Mouse (Mus musculus) spleen, postnatal 4 days (tissue): Measurements from ENCODE around the gene Srbd1.
A peak's percentile ranks its signal among the peaks of the same experiment; 100 is the strongest.

Experiments
- DNase-seq, 2 experiments: peaks; one replicate each; pipeline ENCODE4 v3.0.0; 2022; ENCODE audit warnings: low spot score in 2 of 2

Srbd1 gene

DNA sequence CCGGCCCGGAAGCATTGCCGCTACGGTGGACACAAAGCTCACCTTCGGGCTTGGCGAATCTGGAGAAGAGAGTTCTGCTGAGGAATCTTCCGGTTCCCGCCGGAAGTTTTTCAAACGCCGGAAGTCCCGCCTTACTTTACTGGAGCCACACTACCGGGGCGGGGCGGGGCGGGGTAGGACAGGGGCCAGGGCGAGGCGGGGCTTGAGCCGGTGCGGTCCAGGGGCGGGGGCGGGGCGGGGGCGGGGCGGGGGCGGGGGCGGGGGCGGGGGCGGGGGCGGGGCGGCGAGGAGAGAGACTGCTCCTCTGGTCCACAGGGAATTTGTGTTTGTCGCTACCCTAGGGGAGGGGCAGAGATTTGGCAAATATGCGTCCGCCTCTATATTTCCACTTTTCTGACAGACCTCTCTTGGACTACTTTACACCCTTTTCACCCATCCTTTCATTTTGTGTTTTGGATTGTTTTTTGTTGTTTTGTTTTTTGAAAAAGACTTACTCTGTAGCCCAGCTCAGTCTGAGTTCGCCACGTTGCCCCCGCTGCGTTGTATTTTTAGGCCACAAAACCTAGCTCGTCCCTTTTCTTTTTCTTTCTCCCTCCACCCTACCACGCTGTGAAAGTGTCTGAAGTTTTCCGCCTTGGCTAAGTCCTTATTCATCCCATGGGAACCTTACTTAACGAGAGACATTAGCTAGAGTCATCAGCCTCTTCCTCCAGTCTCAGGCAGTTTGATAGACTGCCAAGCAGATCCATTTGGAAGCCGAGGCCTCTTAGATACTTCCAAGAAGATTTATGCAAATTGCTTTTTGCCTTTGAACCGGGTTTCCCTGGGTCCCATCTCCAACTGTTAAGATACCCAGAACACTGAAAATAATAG lies at the start of gene Srbd1:
TSS of gene Srbd1 (minus strand) at position 97 of the 873 bp plus-strand sequence.
- peak; percentile 89 to 94 for DNase-seq

DNA sequence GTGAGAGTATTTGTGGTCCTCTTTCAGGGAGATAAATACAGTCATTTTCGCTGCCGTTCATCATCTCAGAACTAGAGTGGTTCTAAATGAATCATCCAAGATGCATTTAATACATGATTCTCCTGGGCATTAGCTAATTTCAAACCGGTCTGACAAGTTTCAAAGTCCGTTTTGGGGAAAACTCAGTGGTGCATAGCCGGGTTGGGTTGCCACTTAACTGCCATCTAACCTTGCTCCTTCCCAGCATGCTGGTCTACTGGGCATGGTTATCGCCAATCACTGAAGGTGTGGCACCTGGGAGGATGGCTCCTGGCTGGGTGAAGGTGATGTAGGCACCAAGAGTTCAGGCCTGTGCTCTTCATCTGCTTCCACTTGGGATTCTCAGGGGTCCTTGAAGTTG lies 49.0 kb upstream of the Srbd1 start:
- DNase-seq, result no peak

- no peak for DNase-seq
Observed at GRCm38 (mm10) chr17:86187777-86188176, 42.8 kb upstream of the Srbd1 start.

- no peak for DNase-seq
Observed at GRCm38 (mm10) chr17:86185584-86185983, 40.6 kb upstream of the Srbd1 start.

DNA sequence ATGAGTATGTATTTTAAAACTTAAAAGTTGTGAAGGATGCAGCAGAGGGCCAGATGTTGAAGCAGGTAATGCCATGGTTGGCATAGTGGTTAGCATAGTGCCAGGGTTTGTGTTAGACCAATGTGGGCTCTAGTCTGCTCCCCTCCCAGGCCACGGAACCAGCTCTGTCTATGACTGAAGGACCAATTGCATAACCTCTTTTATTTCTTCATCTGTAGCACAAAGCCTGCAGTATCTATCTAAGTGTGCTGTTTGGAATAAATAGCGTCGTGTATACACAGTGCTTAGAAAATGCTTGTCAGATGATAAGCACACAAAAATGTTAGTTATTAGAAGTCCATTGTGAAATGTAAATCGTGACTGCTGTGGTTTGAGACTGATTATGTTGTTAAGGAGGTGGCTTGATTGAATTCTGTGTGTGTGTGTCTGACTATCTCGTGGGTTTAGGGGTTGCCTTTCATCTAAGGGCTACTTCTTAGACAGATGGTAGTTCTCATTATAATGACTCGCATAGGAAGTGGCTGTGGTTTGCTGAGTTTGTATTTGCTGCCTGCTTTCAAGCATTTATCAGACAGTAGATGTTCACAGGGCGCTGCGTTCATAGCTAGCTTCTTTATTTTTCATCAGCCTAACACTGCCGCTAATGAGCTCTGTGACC lies 39.7 kb upstream of the Srbd1 start:
- no peak for DNase-seq

DNA sequence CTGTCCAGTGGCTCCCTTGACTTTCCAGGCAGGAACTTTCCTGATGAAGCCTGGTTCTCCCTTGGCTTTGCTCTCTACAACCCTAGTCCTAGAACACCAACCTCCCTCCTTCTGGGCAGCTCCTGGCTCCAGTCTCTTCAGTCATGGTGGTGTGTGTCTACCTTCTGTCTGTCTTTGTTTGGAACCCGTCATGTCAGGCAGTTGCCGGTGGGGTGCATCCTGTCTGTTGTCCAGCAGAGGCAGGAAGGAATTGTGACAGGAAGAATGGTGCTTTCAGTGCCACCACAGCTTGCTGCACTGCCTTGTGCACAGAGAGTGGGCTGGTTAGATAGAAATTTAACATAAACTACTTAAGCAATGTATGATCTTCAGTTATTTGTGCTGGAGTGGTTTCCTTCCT lies 38.8 kb upstream of the Srbd1 start:
- no peak for DNase-seq

GRCm38 (mm10) chr17:86176722-86177121 lies 31.7 kb upstream of the Srbd1 start:
- no peak for DNase-seq

DNA sequence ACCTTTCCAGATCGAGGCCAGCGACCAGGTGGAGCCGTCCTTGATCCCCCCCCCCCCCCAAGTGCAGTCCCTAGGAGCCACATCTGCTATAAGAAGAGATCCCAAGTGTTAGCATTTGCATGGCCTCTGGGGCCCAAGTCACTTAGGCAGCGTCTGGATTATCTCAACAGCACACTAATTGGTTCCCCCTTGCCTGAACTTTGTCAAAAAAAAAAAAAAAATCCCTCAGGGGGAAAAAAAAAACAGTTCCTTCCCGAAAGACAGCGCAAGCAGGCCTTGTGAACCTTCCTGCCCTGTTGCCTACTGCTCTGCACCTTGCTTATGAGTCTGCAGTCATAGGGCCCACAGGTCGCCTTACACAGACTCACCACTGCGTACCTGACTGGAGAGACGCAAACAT lies 30.5 kb upstream of the Srbd1 start:
- DNase-seq, result no peak

- DNase-seq, result no peak
Observed at GRCm38 (mm10) chr17:86170164-86170958, 25.4 kb upstream of the Srbd1 start.

- no peak for DNase-seq
Observed at GRCm38 (mm10) chr17:86169092-86169491, 24.1 kb upstream of the Srbd1 start.

- peak; percentile 30 to 72 for DNase-seq
Observed at GRCm38 (mm10) chr17:86168231-86168981, 23.4 kb upstream of the Srbd1 start.

DNA sequence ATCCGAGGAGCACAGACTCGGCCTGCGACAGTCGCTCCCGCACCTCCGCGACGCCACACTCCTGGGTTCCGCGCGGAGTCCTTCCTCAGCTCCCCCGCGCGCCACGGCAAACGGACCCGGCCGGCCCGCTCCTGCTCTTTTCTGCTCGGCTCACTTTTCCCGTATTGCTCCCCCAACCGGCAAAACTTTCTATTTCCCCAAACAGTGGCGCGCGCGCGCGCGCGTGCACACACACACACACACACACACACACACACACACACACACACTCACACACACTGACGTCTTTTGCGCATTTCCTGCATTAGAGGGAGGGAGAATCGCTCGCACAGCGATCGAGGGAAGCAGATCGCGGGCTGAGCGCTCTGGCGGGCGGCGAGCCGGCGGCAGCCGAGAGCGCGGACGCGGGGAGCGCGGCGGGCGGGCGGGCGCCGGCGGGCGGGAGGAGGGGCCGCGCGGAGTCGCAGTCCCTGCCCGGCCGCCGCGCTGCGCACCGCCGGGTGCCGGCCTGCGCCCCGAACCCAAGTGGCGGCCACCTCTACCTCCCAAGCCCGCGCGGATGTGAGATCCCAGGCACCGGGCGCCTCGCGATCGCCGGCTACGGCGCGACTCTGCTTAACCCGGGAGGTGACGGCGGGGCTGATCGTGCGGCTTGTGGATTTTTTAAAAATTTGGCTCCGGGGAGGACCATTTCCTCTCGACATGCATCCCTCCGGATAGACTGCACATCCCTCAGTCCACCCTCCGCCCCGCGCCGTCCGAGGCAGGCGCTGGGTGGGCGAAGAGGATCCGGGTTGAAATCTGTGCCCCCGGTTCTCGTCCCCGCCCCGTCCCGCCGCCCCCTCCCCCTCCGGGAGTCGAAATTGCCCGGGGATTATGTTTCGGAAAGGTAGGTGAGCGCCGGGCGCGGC lies 22.6 kb upstream of the Srbd1 start, which contains the start of gene Prkce:
TSS of gene Prkce (plus strand) at position 466 of the 911 bp plus-strand sequence.
- peak; percentile 77 to 88 for DNase-seq

GRCm38 (mm10) chr17:86166567-86167319 lies 21.8 kb upstream of the Srbd1 start:
- DNase-seq, result peak; percentile 47 to 78

GRCm38 (mm10) chr17:86166051-86166566 lies 21.1 kb upstream of the Srbd1 start:
- DNase-seq, result no peak

- DNase-seq, result no peak
Observed at GRCm38 (mm10) chr17:86164416-86164815, 19.4 kb upstream of the Srbd1 start.

- DNase-seq, result no peak
Observed at GRCm38 (mm10) chr17:86162672-86163071, 17.7 kb upstream of the Srbd1 start.

DNA sequence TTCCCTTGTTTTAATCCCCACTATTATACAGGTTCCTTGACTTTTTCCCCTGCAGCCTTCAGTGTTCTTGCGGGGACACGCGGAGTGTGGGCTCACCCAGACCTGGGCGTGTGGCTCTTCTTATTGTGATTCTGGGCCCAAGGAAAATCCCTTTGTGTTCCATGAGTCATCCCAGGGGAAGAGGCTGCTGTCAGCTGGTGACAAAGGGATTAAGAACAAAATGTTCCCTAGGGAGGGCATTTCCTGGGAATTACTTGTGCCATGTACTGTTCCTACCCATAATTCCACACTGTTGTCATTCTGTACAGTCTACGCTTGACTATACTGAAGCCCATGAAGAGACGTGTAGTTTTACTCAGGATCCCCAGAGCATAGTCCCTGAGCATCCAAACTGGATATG lies 12.0 kb upstream of the Srbd1 start:
- DNase-seq, result no peak

DNA sequence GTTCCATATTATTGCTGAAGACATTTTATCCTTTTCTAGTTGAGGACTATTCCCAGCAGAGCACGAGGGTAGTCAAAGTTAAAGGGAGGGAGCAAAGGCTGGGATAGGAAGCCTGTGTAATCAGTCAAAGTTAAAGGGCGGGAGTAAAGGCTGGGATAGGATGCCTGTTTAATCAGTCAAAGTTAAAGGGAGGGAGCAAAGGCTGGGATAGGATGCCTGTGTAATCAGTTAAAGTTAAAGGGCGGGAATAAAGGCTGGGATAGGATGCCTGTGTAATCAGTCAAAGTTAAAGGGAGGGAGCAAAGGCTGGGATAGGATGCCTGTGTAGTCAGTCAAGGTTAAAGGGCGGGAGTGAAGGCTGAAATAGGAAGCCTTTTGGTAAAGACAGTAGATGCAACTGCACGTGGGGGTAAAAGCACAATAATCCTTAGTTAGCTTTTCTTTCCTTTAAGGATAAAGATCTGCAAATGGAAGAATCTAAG lies 5.9 kb upstream of the Srbd1 start:
- no peak for DNase-seq

DNA sequence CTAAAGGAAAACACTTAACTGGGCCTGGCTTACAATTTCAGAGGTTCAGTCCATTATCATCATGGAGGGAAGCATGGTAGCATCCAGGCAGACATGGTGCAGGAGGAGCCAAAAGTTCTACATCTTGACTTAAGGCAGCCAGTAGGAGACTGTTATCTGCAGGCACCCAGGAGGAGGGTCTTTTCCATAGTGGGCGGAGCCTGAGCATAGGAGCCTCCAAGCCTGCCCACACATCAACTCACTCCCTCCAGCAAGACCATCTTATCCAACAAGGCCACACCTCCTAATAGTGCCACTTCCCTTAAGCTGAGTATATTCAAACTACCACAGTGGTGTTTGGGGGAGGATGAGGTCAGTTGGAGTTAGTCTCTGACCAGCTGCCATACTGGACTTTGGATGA lies 4.8 kb upstream of the Srbd1 start:
- DNase-seq, result no peak
